Mouse (Mus musculus): ENCODE measurements around the gene Mpp4. TPM values are rescaled to one million over a fixed set of nuclear protein-coding genes. Genes with fewer than 3 reads are reported as not detected.

Gene Mpp4
- polyA plus RNA-seq, 1 experiment from 2014 or later, result 0.49 TPM

- no peaks in the 10 kb centered on the region for H3K36me3 ChIP-seq (ENCODE audit: insufficient read depth, low read length)
- H3K4me2 ChIP-seq (ENCODE audit: low read length), result no peak overlapping the region
- no peak overlapping the region for H3K4me3 ChIP-seq (replicated peaks; ENCODE audit: low read depth, low read length)
- no peaks in the 10 kb centered on the region for H3K4me1 ChIP-seq (replicated peaks; ENCODE audit: insufficient read depth, low read length)
- H3K27ac ChIP-seq, result no peak overlapping the region
- DNase-seq (ENCODE audit: low spot score) (no peak), ATAC-seq (replicated peaks; ENCODE audit: low FRiP score, low read depth) (no peak)
- TF ChIP-seq CTCF (IDR thresholded peaks at IDR 0.05; ENCODE audit: low read depth), result no peak
- no peaks in the 10 kb centered on the region for H3K27me3 ChIP-seq (ENCODE audit: insufficient read depth, low read length)
- no peaks in the 10 kb centered on the region for H3K9me3 ChIP-seq (replicated peaks; ENCODE audit: low read length)
- no peak overlapping the region for H3K9ac ChIP-seq (ENCODE audit: low read depth, low read length)
- 73% methylated on average over 5 of the region's 5 CpGs for WGBS
Observed at GRCm38 (mm10) chr1:59125558-59125957, 37.6 kb downstream of the Mpp4 start.

- TF ChIP-seq CTCF (IDR thresholded peaks at IDR 0.05; ENCODE audit: low read depth), result no peak
- H3K9me3 ChIP-seq (replicated peaks; ENCODE audit: low read length), result no peaks in the 10 kb centered on the region
- no peaks in the 10 kb centered on the region for H3K36me3 ChIP-seq (ENCODE audit: insufficient read depth, low read length)
- peak within 1 kb of the TSS; percentile 79 for H3K27ac ChIP-seq
- peak; percentile 96 for DNase-seq (ENCODE audit: low spot score)
- peak within 1 kb of the TSS; percentile 78 for H3K4me3 ChIP-seq (replicated peaks; ENCODE audit: low read depth, low read length)
- no peaks in the 10 kb centered on the region for H3K27me3 ChIP-seq (ENCODE audit: insufficient read depth, low read length)
- H3K9ac ChIP-seq (ENCODE audit: low read depth, low read length), result peak within 1 kb of the TSS; percentile 70
- H3K4me1 ChIP-seq (replicated peaks; ENCODE audit: insufficient read depth, low read length), result no peaks in the 10 kb centered on the region
- peak; percentile 97 for ATAC-seq (replicated peaks; ENCODE audit: low FRiP score, low read depth)
- under 1% methylated on average over 74 of the region's 74 CpGs for WGBS
- H3K4me2 ChIP-seq (ENCODE audit: low read length), result peak within 1 kb of the TSS; percentile 80
Observed at GRCm38 (mm10) chr1:59119720-59120457, 43.3 kb downstream of the Mpp4 start, which contains the start of gene Tmem237. Gene Tmem237, minus strand, starts transcription at chr1:59120408.

- peaks cover 22% of the 10 kb centered on the region for H3K36me3 ChIP-seq (ENCODE audit: insufficient read depth, low read length)
- no peak for DNase-seq (ENCODE audit: low spot score)
- no peaks in the 10 kb centered on the region for H3K4me1 ChIP-seq (replicated peaks; ENCODE audit: insufficient read depth, low read length)
- H3K4me2 ChIP-seq (ENCODE audit: low read length), result no peak overlapping the region
- no peak overlapping the region for H3K27ac ChIP-seq
- no peaks in the 10 kb centered on the region for H3K9me3 ChIP-seq (replicated peaks; ENCODE audit: low read length)
- 78% methylated on average over 8 of the region's 8 CpGs for WGBS
- ATAC-seq (replicated peaks; ENCODE audit: low FRiP score, low read depth), result no peak
- H3K4me3 ChIP-seq (replicated peaks; ENCODE audit: low read depth, low read length), result no peak overlapping the region
- no peak for TF ChIP-seq CTCF (IDR thresholded peaks at IDR 0.05; ENCODE audit: low read depth)
- H3K9ac ChIP-seq (ENCODE audit: low read depth, low read length), result no peak overlapping the region
- H3K27me3 ChIP-seq (ENCODE audit: insufficient read depth, low read length), result no peaks in the 10 kb centered on the region
Observed at GRCm38 (mm10) chr1:59110524-59110923, 52.7 kb downstream of the Mpp4 start.

GRCm38 (mm10) chr1:59102071-59102470, 61.1 kb downstream of the Mpp4 start:
- no peak for DNase-seq (ENCODE audit: low spot score)
- Histone ChIP-seq H3K4me1 (replicated peaks; ENCODE audit: insufficient read depth, low read length) (no peaks in the 10 kb centered on the region), H3K27ac (no peak overlapping the region), H3K27me3 (ENCODE audit: insufficient read depth, low read length) (no peaks in the 10 kb centered on the region), H3K4me3 (replicated peaks; ENCODE audit: low read depth, low read length) (no peak overlapping the region), H3K9ac (ENCODE audit: low read depth, low read length) (no peak overlapping the region), H3K9me3 (replicated peaks; ENCODE audit: low read length) (no peaks in the 10 kb centered on the region), H3K36me3 (ENCODE audit: insufficient read depth, low read length) (no peaks in the 10 kb centered on the region), H3K4me2 (ENCODE audit: low read length) (no peak overlapping the region)
- 92% methylated on average over 6 of the region's 6 CpGs for WGBS
- no peak for TF ChIP-seq CTCF (IDR thresholded peaks at IDR 0.05; ENCODE audit: low read depth)
- no peak for ATAC-seq (replicated peaks; ENCODE audit: low FRiP score, low read depth)

- Histone ChIP-seq H3K4me2 (ENCODE audit: low read length) (no peak overlapping the region), H3K27me3 (ENCODE audit: insufficient read depth, low read length) (no peaks in the 10 kb centered on the region), H3K27ac (no peak overlapping the region), H3K36me3 (ENCODE audit: insufficient read depth, low read length) (no peaks in the 10 kb centered on the region), H3K9ac (ENCODE audit: low read depth, low read length) (no peak overlapping the region), H3K4me1 (replicated peaks; ENCODE audit: insufficient read depth, low read length) (no peaks in the 10 kb centered on the region), H3K4me3 (replicated peaks; ENCODE audit: low read depth, low read length) (no peak overlapping the region), H3K9me3 (replicated peaks; ENCODE audit: low read length) (no peaks in the 10 kb centered on the region)
- DNase-seq (ENCODE audit: low spot score) (no peak), ATAC-seq (replicated peaks; ENCODE audit: low FRiP score, low read depth) (no peak)
- WGBS, result 89% methylated on average over 5 of the region's 5 CpGs
- TF ChIP-seq CTCF (IDR thresholded peaks at IDR 0.05; ENCODE audit: low read depth), result no peak
Observed at GRCm38 (mm10) chr1:59101020-59101419, 62.2 kb downstream of the Mpp4 start.

DNA sequence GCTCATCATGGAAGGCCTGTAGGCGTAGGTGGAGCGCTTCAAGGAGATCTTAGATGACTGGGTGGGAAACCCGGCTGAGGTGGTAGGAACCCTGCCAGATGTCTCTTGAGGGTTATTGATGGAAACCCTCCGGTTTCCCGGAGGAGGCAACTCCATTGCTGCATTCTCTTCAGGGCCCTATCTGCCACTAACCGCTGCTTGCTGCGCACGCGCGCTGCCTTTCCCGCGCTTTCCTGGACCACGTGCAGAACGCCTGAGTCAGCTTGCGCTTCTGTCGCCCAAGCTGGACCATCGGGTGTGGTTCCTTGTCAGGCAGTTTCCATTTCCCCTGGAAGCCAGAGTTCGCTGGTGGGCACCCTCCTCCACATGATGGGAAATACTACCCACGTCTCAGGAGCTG, 68.5 kb downstream of the Mpp4 start, which contains the start of gene C2cd6:
Gene C2cd6 (minus strand): TSS at position 196 of the 400 bp plus-strand sequence.
- no peak for DNase-seq (ENCODE audit: low spot score)
- Histone ChIP-seq H3K4me3 (replicated peaks; ENCODE audit: low read depth, low read length) (no peak within 1 kb of the TSS), H3K27me3 (ENCODE audit: insufficient read depth, low read length) (no peaks in the 10 kb centered on the region), H3K27ac (no peak within 1 kb of the TSS), H3K4me1 (replicated peaks; ENCODE audit: insufficient read depth, low read length) (no peaks in the 10 kb centered on the region), H3K9me3 (replicated peaks; ENCODE audit: low read length) (no peaks in the 10 kb centered on the region), H3K4me2 (ENCODE audit: low read length) (no peak within 1 kb of the TSS), H3K9ac (ENCODE audit: low read depth, low read length) (no peak within 1 kb of the TSS), H3K36me3 (ENCODE audit: insufficient read depth, low read length) (no peaks in the 10 kb centered on the region)
- ATAC-seq (replicated peaks; ENCODE audit: low FRiP score, low read depth), result no peak
- TF ChIP-seq CTCF (IDR thresholded peaks at IDR 0.05; ENCODE audit: low read depth), result no peak
- 91% methylated on average over 19 of the region's 19 CpGs for WGBS

Other genes with a start within 250 kb of the Mpp4 start
- 14.1 and 16.2 TPM in 2 replicates for gene Trak2, start 190.0 kb downstream of the Mpp4 start, polyA plus RNA-seq (2015; fragmentation: Nextera tagmentation; extraction: Ambion mirVana)
- 22.3 and 23.8 TPM in 2 replicates for gene Stradb, start 189.9 kb downstream of the Mpp4 start, polyA plus RNA-seq (2015; fragmentation: Nextera tagmentation; extraction: Ambion mirVana)
- gene C2cd6, start 68.5 kb downstream of the Mpp4 start, polyA plus RNA-seq (2015; fragmentation: Nextera tagmentation; extraction: Ambion mirVana), result not detected in 2 replicates
- gene Tmem237, start 43.0 kb downstream of the Mpp4 start, polyA plus RNA-seq (2015; fragmentation: Nextera tagmentation; extraction: Ambion mirVana), result 39.9 and 42.9 TPM in 2 replicates
- gene Als2, start 73.8 kb upstream of the Mpp4 start, polyA plus RNA-seq (2015; fragmentation: Nextera tagmentation; extraction: Ambion mirVana), result 6.0 and 7.3 TPM in 2 replicates
- gene Cdk15, start 93.5 kb upstream of the Mpp4 start, polyA plus RNA-seq (2015; fragmentation: Nextera tagmentation; extraction: Ambion mirVana), result 0.84 and 0.89 TPM in 2 replicates

All from kidney, postnatal 0 days (tissue).